Mouse (Mus musculus): Measurements from ENCODE around the gene Csrnp1. TPM values are rescaled to one million over a fixed set of nuclear protein-coding genes. Genes with fewer than 3 reads are reported as not detected.
"Not testable (repeated sequence)": the region's sequence is repeated elsewhere in the genome, so short reads cannot be mapped to it uniquely, and the experiment has no call there.

Gene Csrnp1
- total and polyA plus RNA-seq, 2 experiments, result 9.2 to 9.7 TPM

- DNase-seq (ENCODE audit: extremely low read depth, low read depth, low spot score), result no peak
- Histone ChIP-seq H3K4me1 (ENCODE audit: control insufficient read depth, insufficient read depth, low read length) (peaks cover 32% of the 10 kb centered on the region), H3K27ac (replicated peaks; ENCODE audit: insufficient read depth, low read depth, low read length) (peak overlapping the region; percentile 93), H3K4me3 (ENCODE audit: insufficient read depth, low read depth, low read length) (no peak overlapping the region), H3K79me2 (ENCODE audit: control insufficient read depth, insufficient read depth, low read length) (0 out of 2 replicates have a peak, but pooled peaks cover 5% of the 10 kb centered on the region), H3K36me3 (ENCODE audit: control insufficient read depth, insufficient read depth, low read length) (no peaks in the 10 kb centered on the region), H3K9ac (ENCODE audit: low read depth, low read length) (no peak overlapping the region), H3K27me3 (ENCODE audit: control insufficient read depth, insufficient read depth, low read length) (no peaks in the 10 kb centered on the region)
- TF ChIP-seq CTCF (IDR thresholded peaks at IDR 0.05; ENCODE audit: low read depth, low read length) (no peak), POLR2A (IDR thresholded peaks at IDR 0.05; ENCODE audit: extremely low read depth, insufficient read depth, low read length) (no peak)
- WGBS, result 84% methylated on average over 6 of the region's 6 CpGs
Measured at GRCm38 (mm10) chr9:120014828-120015227, 30.4 kb upstream of the Csrnp1 start.

GRCm38 (mm10) chr9:120013251-120013820, 28.9 kb upstream of the Csrnp1 start:
- Histone ChIP-seq H3K79me2 (ENCODE audit: control insufficient read depth, insufficient read depth, low read length) (0 out of 2 replicates have a peak, but pooled peaks cover 5% of the 10 kb centered on the region), H3K9ac (ENCODE audit: low read depth, low read length) (no peak overlapping the region; the same call in 1 of the 2 replicates), H3K27me3 (ENCODE audit: control insufficient read depth, insufficient read depth, low read length) (no peaks in the 10 kb centered on the region), H3K36me3 (ENCODE audit: control insufficient read depth, insufficient read depth, low read length) (no peaks in the 10 kb centered on the region), H3K4me3 (ENCODE audit: insufficient read depth, low read depth, low read length) (no peak overlapping the region), H3K4me1 (ENCODE audit: control insufficient read depth, insufficient read depth, low read length) (peaks cover 32% of the 10 kb centered on the region), H3K27ac (replicated peaks; ENCODE audit: insufficient read depth, low read depth, low read length) (peak overlapping the region; percentile 93)
- no peak for TF ChIP-seq CTCF (IDR thresholded peaks at IDR 0.05; ENCODE audit: low read depth, low read length)
- TF ChIP-seq POLR2A (IDR thresholded peaks at IDR 0.05; ENCODE audit: extremely low read depth, insufficient read depth, low read length), result no peak
- WGBS, result 56% methylated on average over 11 of the region's 11 CpGs
- DNase-seq (ENCODE audit: extremely low read depth, low read depth, low spot score), result peak; percentile 60

GRCm38 (mm10) chr9:120012781-120013180, 28.3 kb upstream of the Csrnp1 start:
- Histone ChIP-seq H3K27ac (replicated peaks; ENCODE audit: insufficient read depth, low read depth, low read length) (peak overlapping the region; percentile 93), H3K79me2 (ENCODE audit: control insufficient read depth, insufficient read depth, low read length) (0 out of 2 replicates have a peak, but pooled peaks cover under 1% of the 10 kb centered on the region), H3K9ac (ENCODE audit: low read depth, low read length) (no peak overlapping the region), H3K36me3 (ENCODE audit: control insufficient read depth, insufficient read depth, low read length) (no peaks in the 10 kb centered on the region), H3K4me1 (ENCODE audit: control insufficient read depth, insufficient read depth, low read length) (peaks cover 32% of the 10 kb centered on the region), H3K4me3 (ENCODE audit: insufficient read depth, low read depth, low read length) (no peak overlapping the region), H3K27me3 (ENCODE audit: control insufficient read depth, insufficient read depth, low read length) (no peaks in the 10 kb centered on the region)
- 86% methylated on average over 5 of the region's 5 CpGs for WGBS
- no peak for TF ChIP-seq CTCF (IDR thresholded peaks at IDR 0.05; ENCODE audit: low read depth, low read length)
- TF ChIP-seq POLR2A (IDR thresholded peaks at IDR 0.05; ENCODE audit: extremely low read depth, insufficient read depth, low read length), result no peak
- DNase-seq (ENCODE audit: extremely low read depth, low read depth, low spot score), result no peak

GRCm38 (mm10) chr9:120012161-120012560, 27.7 kb upstream of the Csrnp1 start:
- H3K27ac ChIP-seq (replicated peaks; ENCODE audit: insufficient read depth, low read depth, low read length), result peak overlapping the region; percentile 24; the same call in 1 of the 2 replicates
- WGBS, result 77% methylated on average over 6 of the region's 6 CpGs
- DNase-seq (ENCODE audit: extremely low read depth, low read depth, low spot score), result not testable (repeated sequence)

GRCm38 (mm10) chr9:120011533-120011932, 27.1 kb upstream of the Csrnp1 start:
- peak overlapping the region; percentile 72 for H3K27ac ChIP-seq (replicated peaks; ENCODE audit: insufficient read depth, low read depth, low read length)

More at GRCm38 (mm10) chr9:120012161-120012560, 27.7 kb upstream of the Csrnp1 start:
- not testable (repeated sequence) for H3K4me3 ChIP-seq (ENCODE audit: insufficient read depth, low read depth, low read length); H3K27me3 ChIP-seq (ENCODE audit: control insufficient read depth, insufficient read depth, low read length); H3K36me3 ChIP-seq (ENCODE audit: control insufficient read depth, insufficient read depth, low read length); H3K9ac ChIP-seq (ENCODE audit: low read depth, low read length); H3K79me2 ChIP-seq (ENCODE audit: control insufficient read depth, insufficient read depth, low read length)
- peaks cover 32% of the 10 kb centered on the region for H3K4me1 ChIP-seq (ENCODE audit: control insufficient read depth, insufficient read depth, low read length)

More at GRCm38 (mm10) chr9:120011533-120011932, 27.1 kb upstream of the Csrnp1 start:
- H3K4me1 ChIP-seq (ENCODE audit: control insufficient read depth, insufficient read depth, low read length), result peaks cover 29% of the 10 kb centered on the region
- DNase-seq (ENCODE audit: extremely low read depth, low read depth, low spot score), result peak; percentile 85
- H3K4me3 ChIP-seq (ENCODE audit: insufficient read depth, low read depth, low read length), result peak overlapping the region; percentile 33; the same call in 1 of the 2 replicates
- under 1% methylated on average over 10 of the region's 10 CpGs for WGBS
- peak overlapping the region; percentile 29; the same call in 1 of the 2 replicates for H3K9ac ChIP-seq (ENCODE audit: low read depth, low read length)
- H3K36me3 ChIP-seq (ENCODE audit: control insufficient read depth, insufficient read depth, low read length), result no peaks in the 10 kb centered on the region
- TF ChIP-seq CTCF (IDR thresholded peaks at IDR 0.05; ENCODE audit: low read depth, low read length), result peak; percentile 40; the same call in 1 of the 2 replicates
- no peak for TF ChIP-seq POLR2A (IDR thresholded peaks at IDR 0.05; ENCODE audit: extremely low read depth, insufficient read depth, low read length)
- H3K27me3 ChIP-seq (ENCODE audit: control insufficient read depth, insufficient read depth, low read length), result no peaks in the 10 kb centered on the region
- H3K79me2 ChIP-seq (ENCODE audit: control insufficient read depth, insufficient read depth, low read length), result no peaks in the 10 kb centered on the region

All from liver, adult 2 months (tissue).